Mouse (Mus musculus) spleen, postnatal 4 days (tissue): ENCODE results near the gene Gm45716.

ENCODE experiments used
- DNase-seq, 2 experiments: peaks; one replicate each; pipeline ENCODE4 v3.0.0; 2022; ENCODE audit warnings: low spot score in 2 of 2

Gm45716 gene

DNA sequence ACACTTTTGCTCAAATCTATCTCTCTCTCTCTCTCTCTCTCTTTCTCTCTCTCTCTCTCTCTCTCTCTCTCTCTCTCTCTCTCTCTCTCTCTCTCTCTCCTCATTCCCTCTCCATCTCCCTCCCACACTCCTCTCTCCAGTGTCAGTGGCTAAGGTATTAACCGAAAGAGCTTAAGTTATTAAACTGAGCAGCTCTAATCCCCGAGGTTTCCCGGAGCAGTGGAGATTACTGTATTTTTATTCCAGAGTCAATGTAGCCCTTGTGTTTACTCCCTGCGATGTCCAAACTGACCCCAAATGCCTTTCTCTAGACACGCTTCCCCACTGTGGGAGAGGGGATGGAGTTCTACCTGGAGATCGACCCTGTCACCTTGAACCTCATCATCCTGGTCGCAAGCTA lies at the start of gene Gm45716:
Gene Gm45716 (plus strand): TSS at position 243 of the 400 bp plus-strand sequence.
- no peak for DNase-seq

DNA sequence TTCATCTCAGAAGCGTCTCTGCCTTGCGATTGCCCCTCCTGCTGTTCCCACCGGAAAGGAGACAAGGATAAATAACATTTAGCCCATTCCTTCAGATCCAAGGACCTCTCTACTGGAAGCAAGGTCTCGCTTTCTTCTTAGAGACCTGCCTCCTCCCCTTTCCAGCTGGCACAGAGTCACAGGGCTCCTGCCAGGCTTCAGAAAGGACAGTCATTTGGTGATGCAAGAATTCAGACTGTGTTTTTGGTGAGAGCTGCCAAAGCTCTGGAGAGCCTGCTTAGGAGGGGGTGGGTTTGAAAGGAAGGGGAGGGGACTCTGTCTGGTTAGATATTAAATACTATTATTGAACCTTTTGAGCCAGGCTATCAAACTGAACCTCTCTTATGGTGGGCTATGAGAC lies 45.1 kb upstream of the Gm45716 start:
- DNase-seq = no peak

DNA sequence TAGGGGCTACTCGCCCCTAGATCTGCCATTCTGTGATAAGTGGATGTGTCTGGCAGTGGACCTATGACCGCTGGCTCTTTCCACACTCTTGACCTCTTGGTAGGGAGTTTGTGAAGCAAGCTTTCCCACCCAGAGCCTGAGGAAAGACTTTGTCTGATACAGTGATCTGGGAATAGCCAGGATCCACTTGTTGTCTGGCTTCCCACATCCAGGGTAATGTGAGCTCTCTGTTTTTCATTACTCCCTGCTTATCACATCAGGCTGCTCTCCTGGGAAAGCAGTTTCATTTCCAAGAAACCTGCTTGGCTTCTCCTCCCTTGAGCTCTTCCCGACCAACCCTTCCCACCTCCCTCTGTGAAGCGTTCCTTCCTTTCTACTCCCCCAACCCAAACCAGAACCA lies 44.5 kb upstream of the Gm45716 start:
- DNase-seq = no peak

DNA sequence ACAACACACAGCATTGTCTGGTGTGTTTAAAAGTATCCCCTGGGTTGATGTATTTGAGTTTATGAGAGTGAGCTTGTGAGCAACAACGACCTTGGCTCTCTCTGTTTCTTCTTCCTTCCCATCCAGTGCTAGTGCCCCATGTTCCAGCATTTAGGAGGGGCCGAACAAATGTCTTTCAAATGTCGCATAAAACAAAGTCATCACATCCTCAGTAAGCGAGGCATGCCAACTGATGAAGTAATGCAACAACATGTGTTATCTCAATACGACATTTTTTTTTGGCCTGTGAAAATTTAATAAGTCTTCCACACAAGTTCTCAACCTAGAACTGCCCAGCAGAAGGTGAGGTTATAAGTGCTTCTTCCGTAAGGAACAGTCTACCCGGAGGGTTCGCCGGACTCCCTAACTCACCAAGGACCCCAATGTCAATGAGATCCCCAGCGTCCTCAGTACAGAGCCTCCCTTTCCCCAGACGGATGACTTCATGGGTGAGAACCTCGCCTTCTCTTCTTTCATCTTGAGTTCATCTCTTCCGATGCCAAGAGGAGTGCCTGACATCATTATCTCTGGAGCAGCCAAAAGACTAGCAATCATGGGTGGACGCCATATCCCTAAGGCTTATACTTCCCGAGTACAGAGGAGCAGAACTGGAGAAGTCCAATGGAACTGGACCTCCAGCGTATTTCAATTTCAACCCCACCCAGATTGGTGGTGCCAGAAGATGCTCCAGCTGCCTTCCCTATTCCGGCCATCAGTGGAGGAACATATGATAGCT lies 41.2 kb upstream of the Gm45716 start:
- no peak for DNase-seq

DNA sequence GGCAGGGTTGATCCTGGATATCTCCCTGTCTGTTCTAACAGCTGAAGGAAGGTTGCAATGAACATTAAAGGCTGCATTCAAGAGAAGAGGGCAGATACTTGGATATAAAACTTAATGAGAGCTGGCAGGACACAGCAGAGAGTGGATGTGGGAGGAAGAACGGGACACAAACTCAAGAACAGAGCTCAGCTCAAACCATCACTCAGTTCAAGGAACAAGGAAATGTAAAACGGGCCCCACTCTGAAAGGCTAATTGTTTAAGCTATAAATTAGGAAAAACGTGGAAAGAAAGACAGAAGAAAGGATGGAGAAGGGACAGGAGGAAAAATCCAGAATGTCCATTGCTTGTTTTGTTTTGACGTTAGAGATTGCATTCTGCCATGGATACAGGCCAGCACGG lies 32.4 kb upstream of the Gm45716 start:
- DNase-seq = no peak

DNA sequence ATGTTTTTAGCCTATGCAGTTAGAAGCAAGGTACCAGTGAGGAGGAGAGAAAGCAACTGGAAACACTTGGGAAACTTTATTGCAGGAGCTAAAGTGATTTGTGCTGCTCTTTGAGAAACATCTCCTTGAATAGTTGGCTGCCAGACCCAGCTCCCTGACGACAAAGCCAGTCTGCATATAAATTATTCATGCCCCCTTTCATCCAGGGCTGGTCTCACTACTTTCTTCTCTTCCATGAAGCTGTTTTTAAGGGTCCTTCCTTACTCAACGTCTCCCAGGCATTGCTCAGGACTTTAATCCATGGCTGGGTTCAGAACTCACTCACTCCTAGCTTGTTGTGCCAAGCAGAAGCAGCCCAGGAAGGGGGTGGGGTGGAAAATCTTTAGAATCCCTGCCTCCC lies 32.0 kb upstream of the Gm45716 start:
- no peak for DNase-seq

DNA sequence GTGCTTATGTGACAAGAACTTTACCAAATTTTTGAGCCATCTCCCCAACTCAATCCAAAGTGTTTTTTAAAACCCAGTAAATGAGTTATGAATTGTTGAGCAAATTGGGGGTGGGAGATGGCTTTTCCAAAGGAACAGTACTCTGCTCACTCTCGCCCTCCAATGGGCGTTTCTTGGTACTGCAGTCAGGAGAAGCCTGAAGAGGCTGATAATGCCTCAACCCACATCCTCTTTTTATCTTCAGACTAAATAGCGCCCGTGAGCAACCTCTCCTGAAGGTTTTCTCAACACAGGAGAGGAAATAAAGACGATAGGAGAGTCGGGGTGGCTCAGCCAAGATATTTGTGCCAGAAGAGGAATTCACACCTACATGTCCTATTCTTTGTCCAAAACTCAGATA lies 19.7 kb upstream of the Gm45716 start:
- DNase-seq = no peak

DNA sequence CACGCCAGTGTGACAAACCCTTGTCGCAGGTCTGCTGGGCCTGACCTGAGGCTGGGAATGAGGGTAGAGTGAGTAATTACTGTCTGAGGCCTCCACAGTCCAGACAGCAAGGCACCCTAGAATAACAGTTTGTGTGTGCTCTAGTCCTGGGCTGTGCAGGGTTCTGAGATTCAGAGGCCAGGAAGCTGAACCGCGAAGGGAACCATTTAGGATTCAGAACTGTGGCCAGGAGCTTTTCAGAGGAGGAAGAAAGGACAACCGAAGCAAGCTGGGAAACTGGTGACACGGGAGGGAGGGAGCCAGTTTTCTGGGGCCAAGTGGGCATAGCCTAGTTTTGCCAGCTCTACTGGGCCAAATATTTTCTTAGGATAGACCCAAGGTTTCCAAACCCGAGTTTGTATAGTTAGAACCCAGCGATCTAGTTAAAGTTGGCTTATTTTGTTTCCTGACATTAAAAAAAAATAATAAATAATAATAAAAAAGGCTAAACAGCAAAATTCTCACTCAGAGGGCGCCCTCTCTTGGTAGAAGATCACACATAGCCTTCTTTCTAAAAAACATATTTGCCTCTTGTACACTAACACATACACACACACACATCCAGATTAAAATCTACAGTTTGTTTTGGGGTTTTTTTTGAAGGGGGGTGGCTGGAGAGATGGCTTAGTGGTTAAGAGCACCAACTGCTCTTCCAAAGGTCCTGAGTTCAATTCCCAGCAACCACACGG lies 19.0 kb upstream of the Gm45716 start:
- no peak for DNase-seq

DNA sequence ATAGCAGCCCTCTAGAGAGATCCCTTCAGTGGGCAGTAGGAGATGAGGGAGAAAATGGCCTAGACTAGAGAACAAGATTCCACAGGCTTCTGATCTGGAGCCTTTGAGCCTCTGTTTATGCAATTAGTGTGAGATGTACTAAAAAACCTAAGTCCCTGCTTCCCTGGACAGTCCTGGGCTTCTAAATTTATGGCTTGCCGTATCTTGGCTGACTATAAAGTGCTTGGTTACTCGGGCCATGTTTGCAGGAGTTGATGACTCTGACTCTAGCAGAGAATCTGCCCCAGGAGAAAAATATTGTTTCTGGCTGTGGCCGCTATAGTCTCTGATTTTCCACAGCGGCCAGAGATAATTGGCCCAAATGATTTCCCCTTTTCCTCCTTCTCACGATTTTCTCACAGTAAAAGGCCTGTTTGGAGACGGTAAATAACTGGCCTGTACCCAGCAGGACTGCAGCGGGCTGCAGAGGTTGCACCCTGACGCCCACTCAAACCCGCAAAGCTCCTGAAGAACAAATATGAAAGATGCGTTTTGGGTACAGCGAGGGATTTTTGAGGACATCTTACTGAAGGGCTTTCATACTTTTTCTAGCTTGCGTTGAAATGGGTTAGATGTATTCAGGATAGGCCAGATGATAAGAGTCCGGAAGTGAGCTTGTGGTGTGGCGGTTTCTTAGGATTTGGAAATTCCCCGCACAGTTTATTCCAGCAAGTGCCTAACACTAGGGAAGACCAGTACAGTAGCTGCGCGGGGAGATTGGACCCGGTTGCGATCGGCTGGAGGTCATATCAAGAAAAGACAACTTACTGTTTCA lies 18.1 kb upstream of the Gm45716 start:
- DNase-seq = no peak

DNA sequence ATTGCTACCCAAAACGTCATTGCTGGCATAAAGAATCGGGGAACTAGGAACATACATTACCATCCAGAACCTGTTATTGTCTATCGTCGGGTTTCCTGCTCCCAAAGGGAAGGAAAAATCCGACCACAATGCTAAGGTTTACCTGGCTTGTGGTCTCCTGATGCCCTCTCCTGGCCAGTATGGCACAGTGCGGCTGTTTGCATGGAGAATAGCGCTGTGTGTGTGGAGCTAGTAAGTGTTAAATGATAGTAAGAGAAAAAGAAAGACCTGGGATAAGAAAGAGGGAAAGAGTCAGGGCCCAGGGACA lies 17.5 kb upstream of the Gm45716 start:
- DNase-seq = no peak

DNA sequence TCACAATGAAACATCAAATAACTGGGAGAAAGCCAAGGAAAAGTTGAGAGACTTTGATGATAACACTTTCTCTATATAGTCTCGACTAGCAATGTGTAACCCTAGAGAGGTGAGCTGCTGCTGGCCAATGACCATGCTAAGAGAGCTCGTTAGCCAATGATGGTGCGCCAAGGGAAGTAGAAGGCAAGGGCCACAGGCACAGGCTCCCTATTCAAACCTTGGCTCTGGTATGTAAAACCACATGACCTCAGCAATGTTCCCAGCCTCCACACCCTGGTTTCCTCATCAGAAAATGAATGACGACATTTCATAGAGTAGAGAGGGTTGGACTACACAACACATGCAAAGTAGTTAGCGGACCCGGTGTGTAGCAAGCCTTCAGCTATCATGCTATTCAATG lies 15.2 kb upstream of the Gm45716 start:
- DNase-seq = no peak

DNA sequence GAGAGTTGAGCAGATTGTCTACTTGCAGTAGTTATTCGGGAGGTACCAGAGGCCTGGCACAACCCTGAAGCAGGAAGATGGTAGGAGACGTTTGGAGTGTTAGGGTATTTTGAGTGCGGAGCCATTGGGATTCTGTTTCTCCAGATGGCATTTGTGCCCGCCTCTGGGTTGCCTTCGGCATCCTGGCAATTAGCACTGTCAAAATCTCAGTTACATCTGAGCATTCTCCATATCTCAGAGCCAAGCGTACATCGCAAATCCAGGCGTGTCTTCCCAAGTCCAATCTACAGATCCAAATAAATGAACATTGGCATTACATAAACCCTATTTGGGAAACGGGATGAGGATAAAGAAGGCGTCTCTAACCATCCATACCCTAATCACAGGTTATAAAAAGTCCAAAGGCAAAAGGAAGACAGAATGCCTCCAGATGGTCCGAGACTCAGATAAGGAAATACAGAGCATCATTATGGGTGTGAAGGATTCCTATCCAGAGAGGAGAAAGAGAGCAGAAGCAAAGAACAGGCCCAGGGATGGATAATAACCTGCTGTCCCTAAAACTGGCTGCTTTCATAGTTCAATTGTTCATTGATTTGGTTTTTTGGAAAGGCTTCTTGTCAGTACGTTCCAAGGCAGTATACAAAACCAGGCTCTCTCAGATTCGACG lies 11.7 kb upstream of the Gm45716 start:
- DNase-seq = no peak

DNA sequence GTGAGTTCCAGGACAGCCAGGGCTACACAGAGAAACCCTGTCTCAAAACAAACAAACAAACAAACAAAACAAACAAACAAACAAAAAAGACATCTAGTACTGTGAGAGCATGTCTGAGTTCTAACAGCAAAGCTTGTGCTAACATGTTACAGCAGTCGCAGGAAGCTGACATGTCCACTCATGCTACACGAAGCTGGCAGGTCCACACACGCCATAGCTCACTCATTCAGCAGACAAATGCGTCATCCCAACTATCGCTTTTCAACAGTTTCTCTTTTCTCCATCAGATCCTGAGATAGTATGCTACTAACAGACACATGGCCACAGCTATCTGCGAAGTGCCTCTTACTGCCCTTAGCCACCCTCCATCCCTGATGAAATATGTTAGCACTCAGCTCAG lies 10.1 kb upstream of the Gm45716 start:
- DNase-seq = no peak

DNA sequence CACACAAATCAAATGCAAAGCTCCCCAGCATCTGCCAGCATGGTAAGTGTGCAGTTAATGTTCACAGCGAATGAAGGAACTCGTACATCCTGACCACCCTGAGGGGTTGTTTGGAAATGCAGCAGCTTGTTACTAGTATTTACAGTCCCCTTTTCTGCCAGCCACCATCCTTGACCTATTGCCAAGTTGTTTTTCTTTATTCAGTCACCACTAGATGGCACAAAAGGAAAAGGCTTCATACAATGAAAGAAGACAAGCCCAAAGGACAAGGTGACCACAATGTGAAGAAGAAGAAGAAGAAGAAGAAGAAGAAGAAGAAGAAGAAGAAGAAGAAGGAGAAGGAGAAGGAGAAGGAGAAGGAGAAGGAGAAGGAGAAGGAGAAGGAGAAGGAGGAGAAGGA lies 4.1 kb upstream of the Gm45716 start:
- DNase-seq = no peak

DNA sequence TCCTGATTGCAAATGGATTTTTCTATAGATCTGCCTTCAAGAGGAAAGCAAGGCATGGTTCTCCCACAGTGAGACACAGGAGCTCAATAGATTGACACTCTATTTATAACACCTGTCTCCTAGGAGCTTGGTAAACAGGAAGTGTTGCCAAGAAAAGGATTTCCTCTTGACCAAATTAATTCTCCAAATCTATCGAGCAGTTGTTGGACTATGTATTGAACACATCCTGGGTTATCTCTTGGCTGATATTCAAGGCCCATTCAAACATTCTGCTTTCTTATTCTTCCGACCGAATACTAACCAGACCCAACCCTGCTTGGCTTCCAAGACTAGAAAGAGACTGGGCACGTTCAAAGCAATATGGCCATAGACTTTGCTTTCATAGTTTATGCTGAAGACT lies 2.7 kb upstream of the Gm45716 start:
- DNase-seq = no peak

DNA sequence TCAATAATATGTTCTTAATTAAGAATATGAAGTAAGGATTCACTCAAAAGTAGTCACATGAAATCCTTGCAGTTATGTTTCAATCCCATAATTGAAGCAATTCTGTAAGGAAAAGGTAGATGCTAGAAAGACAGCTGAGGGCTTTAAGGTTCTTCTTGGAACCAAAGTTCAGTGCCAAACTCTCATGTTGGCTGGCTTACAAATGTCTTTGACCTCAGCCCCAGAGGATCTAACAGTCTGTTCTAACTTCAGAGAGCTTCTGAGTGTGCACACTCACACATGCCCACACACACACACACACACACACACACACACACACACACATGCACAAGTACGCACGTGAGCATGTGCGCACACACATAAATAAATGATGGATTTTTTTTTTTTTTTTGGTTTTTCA lies 2.7 kb downstream of the Gm45716 start:
- DNase-seq = no peak

DNA sequence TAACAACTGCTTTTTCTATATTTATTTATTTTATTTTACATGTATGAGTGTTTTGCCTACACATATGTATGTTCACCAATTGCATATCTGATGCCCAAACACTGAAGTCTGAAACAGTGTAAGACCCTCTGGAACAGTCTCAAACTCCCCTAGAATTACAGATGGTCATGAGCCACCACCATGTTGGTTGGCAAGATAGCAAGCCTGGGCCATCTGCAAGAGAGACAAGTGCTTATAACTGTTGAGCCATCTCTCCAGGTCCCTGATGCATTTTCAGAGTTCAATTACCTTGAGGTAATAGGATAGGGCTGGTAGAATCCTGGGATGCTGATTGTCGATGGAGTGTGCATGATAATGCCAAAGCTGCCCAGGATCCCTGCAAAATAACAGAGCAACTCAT lies 7.5 kb downstream of the Gm45716 start:
- DNase-seq = no peak

DNA sequence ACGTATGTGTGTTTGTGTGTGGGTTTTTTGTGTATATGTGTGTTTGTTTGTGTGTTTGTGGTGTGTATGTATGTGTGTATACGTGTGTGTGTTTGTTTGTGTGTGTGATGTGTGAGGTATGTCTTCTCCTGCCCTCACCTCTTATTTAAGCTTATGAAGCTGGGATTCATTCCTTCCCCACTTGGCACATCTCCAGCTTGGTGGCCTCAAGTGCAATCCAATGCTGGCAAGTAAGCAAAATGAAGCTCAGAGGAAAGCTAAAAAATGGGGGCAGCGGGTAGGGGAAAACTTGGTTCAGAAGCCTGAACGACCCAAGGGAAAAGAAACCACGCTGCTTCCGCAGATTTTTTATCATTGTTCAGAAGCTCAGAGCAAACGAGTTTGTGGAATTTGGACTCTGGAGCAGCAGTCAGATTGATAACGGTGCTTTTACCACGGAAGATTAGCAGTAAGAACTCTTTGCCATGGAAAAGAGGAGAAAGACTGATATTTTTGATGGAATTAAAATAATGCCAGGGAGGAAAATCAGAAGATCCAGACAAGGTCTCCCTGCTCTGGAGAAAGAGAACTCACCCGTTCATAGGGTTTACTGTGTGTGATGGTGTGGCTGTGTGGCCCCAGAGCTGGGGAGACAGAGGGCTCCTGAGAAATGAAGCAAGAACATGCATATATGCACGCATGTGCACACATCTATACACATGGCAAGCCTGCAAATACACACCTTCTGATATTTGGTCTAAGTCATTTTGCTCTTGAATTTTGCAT lies 8.5 kb downstream of the Gm45716 start:
- DNase-seq = no peak

DNA sequence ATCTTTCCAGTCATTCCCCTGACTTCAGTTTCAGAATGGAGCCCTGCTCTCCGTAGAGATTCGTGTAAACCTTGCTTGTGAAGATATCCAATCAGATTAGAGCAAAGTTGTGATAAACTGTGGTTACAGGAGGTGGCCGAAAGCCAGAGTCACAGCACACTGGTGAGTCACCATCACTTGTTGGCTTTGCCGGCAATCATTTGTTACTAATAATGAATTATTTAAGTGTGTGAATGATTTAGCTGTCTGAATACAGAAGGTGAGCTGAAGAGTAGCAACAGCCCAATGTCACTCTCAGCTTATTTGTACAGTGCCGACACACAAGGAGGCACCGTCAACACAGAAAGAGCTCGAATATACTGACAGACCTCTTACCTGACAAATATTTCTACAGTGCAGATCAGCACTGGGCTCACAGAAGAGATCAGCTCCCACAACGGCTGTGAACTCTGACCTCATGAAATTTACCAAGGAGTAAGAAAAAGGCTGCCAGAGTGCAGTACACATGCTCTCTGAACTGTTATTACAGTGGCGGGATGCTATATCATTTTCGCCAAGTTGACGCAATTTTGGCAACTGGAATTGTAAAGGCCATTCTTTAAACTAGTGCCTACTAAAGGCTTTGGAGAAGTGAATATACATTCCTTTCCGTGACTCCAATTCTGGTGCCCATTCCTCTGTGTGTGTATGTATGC lies 9.2 kb downstream of the Gm45716 start:
- no peak for DNase-seq

DNA sequence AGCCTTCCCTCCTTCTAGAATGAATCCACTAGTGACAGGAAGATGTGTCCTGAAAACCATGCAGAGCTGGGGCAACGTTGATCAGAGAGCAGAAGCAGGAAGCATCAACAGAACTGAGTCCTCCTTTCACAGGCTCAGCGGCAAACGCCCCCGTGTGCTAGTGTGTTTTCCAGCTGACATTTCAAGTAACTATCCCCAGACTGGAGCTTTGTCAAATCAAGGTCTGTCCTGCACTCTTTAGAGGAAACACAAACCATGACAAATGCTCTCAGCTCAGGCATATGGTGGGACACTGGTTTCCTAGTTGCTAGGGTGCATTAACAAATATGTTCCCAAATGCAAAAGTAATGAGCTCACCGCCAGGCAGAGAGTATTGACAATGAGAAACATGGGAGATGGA lies 10.6 kb downstream of the Gm45716 start:
- no peak for DNase-seq

DNA sequence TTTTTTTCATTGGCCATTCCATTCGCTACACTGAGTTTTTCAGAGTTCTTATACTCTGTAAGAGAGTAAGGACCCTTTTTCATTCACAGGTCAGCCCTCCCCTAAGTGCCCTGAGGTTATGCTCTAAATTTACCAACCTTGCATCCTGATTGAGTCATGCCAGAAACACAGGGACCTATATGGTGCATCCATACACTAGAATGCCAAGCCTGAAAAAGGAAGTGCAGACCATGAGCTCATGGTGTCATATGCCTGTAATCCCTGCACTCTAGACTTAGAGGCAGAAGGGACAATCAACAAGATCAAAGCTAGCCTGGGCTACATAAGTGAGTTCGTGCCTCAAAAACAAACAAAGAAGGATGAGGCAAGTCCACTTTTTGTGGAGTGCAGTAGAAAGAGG lies 13.3 kb downstream of the Gm45716 start:
- no peak for DNase-seq
